ENCODE assay signal across 16 mouse cellular contexts in genomic region chr9:120959225-120959624, GRCm38 (mm10).
"Had no signal": no experiment of that assay in that cellular context is flagged by ENCODE, and none has a peak within 500 bp of the region (broad histone marks: within the 10 kb centered on the region; RNA-seq: fewer than 3 reads in every experiment).

No protein-coding gene starts in this region.

- H3K4me1 ChIP-seq: lung, embryonic 15.5 days had no signal

- H3K27ac ChIP-seq: lung, embryonic 15.5 days; macrophage; midbrain, embryonic 12.5 days; neural tube, embryonic 12.5 days had no signal

- H3K27me3 ChIP-seq: lung, embryonic 15.5 days; megakaryocyte, embryonic 14.5 days; midbrain, embryonic 12.5 days; neural tube, embryonic 12.5 days had no signal

- H3K4me2 ChIP-seq: lung, embryonic 15.5 days; midbrain, embryonic 12.5 days; neural tube, embryonic 12.5 days had no signal

- ATAC-seq: liver, postnatal 0 days had no signal

- H3K9me3 ChIP-seq: lung, embryonic 15.5 days; megakaryocyte, embryonic 14.5 days; midbrain, embryonic 12.5 days; neural tube, embryonic 12.5 days had no signal

- H3K9ac ChIP-seq: liver, postnatal 0 days; lung, embryonic 15.5 days; midbrain, embryonic 12.5 days; neural tube, embryonic 12.5 days had no signal

- H3K4me3 ChIP-seq: lung, embryonic 15.5 days; megakaryocyte, embryonic 14.5 days; midbrain, embryonic 12.5 days; neural tube, embryonic 12.5 days had no signal

- DNase-seq: liver, postnatal 0 days; lung, adult 2 months; lung, postnatal 36 days; midbrain, embryonic 14.5 days; retina, postnatal 1 day; right cerebral cortex, adult 18-20 months; right cerebral cortex, postnatal 25 days; spleen, adult 18-20 months; thymus, adult 18-20 months; thymus, postnatal 14 days; thymus, postnatal 36 days had no signal
